Mouse (Mus musculus): ENCODE results near the gene Ttc7.

DNA sequence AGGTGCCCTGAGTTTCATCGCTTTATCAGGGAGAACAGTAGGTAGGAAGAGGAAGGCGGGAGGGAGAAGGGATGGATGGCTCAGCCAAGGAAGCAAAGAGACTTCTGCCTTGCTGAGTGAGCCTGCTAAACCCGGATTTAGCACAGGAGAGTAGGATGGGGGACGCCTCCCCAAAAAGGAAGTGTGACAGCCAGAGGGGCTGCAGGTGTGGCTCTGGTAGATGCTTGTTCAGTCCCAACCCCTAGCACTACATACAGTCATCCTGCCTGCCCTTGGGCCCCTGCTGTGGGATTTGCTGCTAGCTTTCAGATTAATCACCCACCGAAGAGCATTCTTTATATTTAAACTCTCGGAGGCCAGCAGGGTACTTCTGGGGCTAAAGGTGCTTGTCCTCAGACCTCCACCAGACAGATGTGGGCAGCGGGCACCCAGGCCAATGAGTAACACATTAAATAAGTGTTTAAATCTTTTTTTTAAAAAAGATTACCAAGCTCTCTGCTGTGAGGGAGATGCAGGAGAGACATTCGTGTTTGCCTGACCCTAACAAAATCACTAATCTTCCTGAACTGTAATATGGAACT is 4.6 kb downstream of the Ttc7 start:
- TF ChIP-seq CTCF (IDR thresholded peaks at IDR 0.05; ENCODE audit: low read depth), result no peak
- TF ChIP-seq EP300 (IDR thresholded peaks at IDR 0.05; ENCODE audit: low read depth), result no peak

Measured in heart, postnatal 0 days (tissue).